Mouse (Mus musculus): Measurements from ENCODE around the gene Nsd2. TPM values are rescaled to one million over a fixed set of nuclear protein-coding genes. Genes with fewer than 3 reads are reported as not detected.
A peak's percentile ranks its signal among the peaks of the same experiment; 100 is the strongest.

The Nsd2 gene
- total RNA-seq, 2 experiments from 2014 or later, result 150 to 155 TPM

GRCm38 (mm10) chr5:33819141-33819875, 1.2 kb upstream of the Nsd2 start:
- peak overlapping the region; percentile 95 for H3K27ac ChIP-seq
- H3K4me3 ChIP-seq, result peak overlapping the region; percentile 92
- no peak for TF ChIP-seq CTCF (IDR thresholded peaks at IDR 0.05)
- intact Hi-C loops (cut with DNase I), result loop anchor here (1.0 kb wide), 2 partner anchors 37 to 117 kb away; partner anchors contain the start of genes Letm1 and Nelfa
- peak; percentile 43 to 48 for DNase-seq (ENCODE audit: extremely low spot score in 1 of 2, low spot score in 2 of 2)

GRCm38 (mm10) chr5:33820733-33821621, 452 bp downstream of the Nsd2 start:
- peak; percentile 39 to 47 for DNase-seq (ENCODE audit: extremely low spot score in 1 of 2, low spot score in 2 of 2)
- no peak for TF ChIP-seq CTCF (IDR thresholded peaks at IDR 0.05)
- Histone ChIP-seq H3K27ac (peak overlapping the region; percentile 93), H3K4me3 (peak overlapping the region; percentile 99)
- intact Hi-C loops (cut with DNase I), result loop anchor here (1.0 kb wide), 1 partner anchor 163 kb away; the partner anchor contains the start of genes Tacc3 and Tmem129

GRCm38 (mm10) chr5:33821901-33822427, 1.4 kb downstream of the Nsd2 start:
- no peak for TF ChIP-seq CTCF (IDR thresholded peaks at IDR 0.05)
- peak overlapping the region; percentile 99 for H3K4me3 ChIP-seq
- no peak for DNase-seq (ENCODE audit: extremely low spot score in 1 of 2, low spot score in 2 of 2)
- H3K27ac ChIP-seq, result no peak overlapping the region
- intact Hi-C loops (cut with DNase I), result no loop called here

- intact Hi-C loops (cut with DNase I), result no loop called here
- DNase-seq (ENCODE audit: extremely low spot score in 1 of 2, low spot score in 2 of 2), result no peak
- H3K4me3 ChIP-seq, result no peak overlapping the region; the same call in 1 of the 2 replicates
Measured at GRCm38 (mm10) chr5:33822456-33822855, 1.9 kb downstream of the Nsd2 start.

GRCm38 (mm10) chr5:33826001-33826400, 5.5 kb downstream of the Nsd2 start:
- DNase-seq (ENCODE audit: extremely low spot score in 1 of 2, low spot score in 2 of 2), result no peak
- intact Hi-C loops (cut with DNase I), result no loop called here
- H3K27ac ChIP-seq, result no peak overlapping the region
- TF ChIP-seq CTCF (IDR thresholded peaks at IDR 0.05), result no peak
- H3K4me3 ChIP-seq, result no peak overlapping the region

More at GRCm38 (mm10) chr5:33822456-33822855, 1.9 kb downstream of the Nsd2 start:
- TF ChIP-seq CTCF (IDR thresholded peaks at IDR 0.05), result no peak
- H3K27ac ChIP-seq, result no peak overlapping the region

- Histone ChIP-seq H3K4me3 (no peak overlapping the region), H3K27ac (no peak overlapping the region)
- no peak for DNase-seq (ENCODE audit: extremely low spot score in 1 of 2, low spot score in 2 of 2)
- no peak for TF ChIP-seq CTCF (IDR thresholded peaks at IDR 0.05)
- intact Hi-C loops (cut with DNase I), result no loop called here
Measured at GRCm38 (mm10) chr5:33828107-33828506, 7.6 kb downstream of the Nsd2 start.

GRCm38 (mm10) chr5:33829958-33830357, 9.4 kb downstream of the Nsd2 start:
- intact Hi-C loops (cut with DNase I), result no loop called here
- TF ChIP-seq CTCF (IDR thresholded peaks at IDR 0.05), result no peak
- Histone ChIP-seq H3K4me3 (no peak overlapping the region), H3K27ac (no peak overlapping the region)
- no peak for DNase-seq (ENCODE audit: extremely low spot score in 1 of 2, low spot score in 2 of 2)

- Histone ChIP-seq H3K4me3 (no peak overlapping the region), H3K27ac (no peak overlapping the region)
- intact Hi-C loops (cut with DNase I), result no loop called here
- no peak for DNase-seq (ENCODE audit: extremely low spot score in 1 of 2, low spot score in 2 of 2)
- TF ChIP-seq CTCF (IDR thresholded peaks at IDR 0.05), result peak; percentile 45
Measured at GRCm38 (mm10) chr5:33830832-33831231, 10.3 kb downstream of the Nsd2 start.

- DNase-seq (ENCODE audit: extremely low spot score in 1 of 2, low spot score in 2 of 2), result no peak
- intact Hi-C loops (cut with DNase I), result no loop called here
- Histone ChIP-seq H3K27ac (no peak overlapping the region), H3K4me3 (no peak overlapping the region)
- no peak for TF ChIP-seq CTCF (IDR thresholded peaks at IDR 0.05)
Measured at GRCm38 (mm10) chr5:33841331-33841730, 20.8 kb downstream of the Nsd2 start.

- intact Hi-C loops (cut with DNase I), result no loop called here
- no peak overlapping the region for H3K4me3 ChIP-seq
- no peak for TF ChIP-seq CTCF (IDR thresholded peaks at IDR 0.05)
- H3K27ac ChIP-seq, result no peak overlapping the region
- DNase-seq (ENCODE audit: extremely low spot score in 1 of 2, low spot score in 2 of 2), result no peak
Measured at GRCm38 (mm10) chr5:33842549-33842948, 22.0 kb downstream of the Nsd2 start.

- TF ChIP-seq CTCF (IDR thresholded peaks at IDR 0.05), result no peak
- H3K27ac ChIP-seq, result no peak overlapping the region
- DNase-seq (ENCODE audit: extremely low spot score in 1 of 2, low spot score in 2 of 2), result no peak
- H3K4me3 ChIP-seq, result no peak overlapping the region
- intact Hi-C loops (cut with DNase I), result no loop called here
Measured at GRCm38 (mm10) chr5:33851466-33851865, 30.9 kb downstream of the Nsd2 start.

- TF ChIP-seq CTCF (IDR thresholded peaks at IDR 0.05), result peak; percentile 36
- DNase-seq (ENCODE audit: extremely low spot score in 1 of 2, low spot score in 2 of 2), result no peak
- no peak overlapping the region for H3K4me3 ChIP-seq
- H3K27ac ChIP-seq, result no peak overlapping the region
- intact Hi-C loops (cut with DNase I), result no loop called here
Measured at GRCm38 (mm10) chr5:33853086-33853485, 32.6 kb downstream of the Nsd2 start.

Measured in left cerebral cortex, adult 2 months (tissue).